Mouse (Mus musculus) cerebellum, adult 11 months (tissue): ENCODE data around the gene Ndufa6.
"Not testable (repeated sequence)": the region's sequence is repeated elsewhere in the genome, so short reads cannot be mapped to it uniquely, and the experiment has no call there.

ENCODE experiments used
- DNase-seq: peaks from one replicate; pipeline ENCODE4 v3.0.0; 2022

Ndufa6 gene

DNA sequence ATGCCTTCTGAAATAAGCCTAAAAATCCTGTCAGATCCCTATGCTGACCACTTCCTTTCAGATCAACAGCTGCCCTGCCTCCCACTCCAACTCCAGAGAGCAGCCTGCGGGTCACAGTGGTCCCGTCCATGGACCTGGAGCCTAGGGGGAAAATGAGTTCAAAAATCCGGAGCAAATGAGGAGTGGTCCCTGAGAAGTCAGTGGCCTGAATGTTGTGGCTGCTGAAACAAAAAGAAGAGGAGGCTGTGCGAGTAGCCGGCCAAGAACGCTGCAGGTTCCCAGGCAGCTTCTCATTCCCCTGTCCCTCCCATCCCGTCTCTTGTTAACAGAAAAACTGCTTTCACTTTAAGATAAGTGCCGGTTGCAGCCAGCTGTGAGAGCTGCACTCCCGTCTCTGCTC, 10.4 kb upstream of the Ndufa6 start:
- DNase-seq: not testable (repeated sequence)

DNA sequence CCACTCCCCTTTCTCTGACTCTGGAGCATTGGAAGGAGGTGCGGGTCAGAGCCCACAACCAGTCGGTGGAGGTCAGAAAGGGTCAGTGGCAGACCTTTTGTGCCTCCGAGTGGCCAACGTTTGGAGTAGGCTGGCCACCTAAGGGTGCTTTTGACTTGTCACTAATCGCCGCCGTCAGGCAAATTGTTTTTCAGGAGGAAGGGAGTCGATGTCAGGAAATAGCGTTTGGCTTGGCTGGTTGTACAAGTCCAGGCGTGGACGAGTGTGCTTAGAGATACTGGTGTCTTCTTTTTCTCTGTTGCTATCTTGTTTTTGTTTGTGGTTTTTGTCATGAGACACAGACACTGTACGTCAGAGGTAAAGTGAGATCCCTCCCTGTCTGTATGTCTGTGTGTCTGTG, 9.7 kb upstream of the Ndufa6 start:
- not testable (repeated sequence) for DNase-seq

DNA sequence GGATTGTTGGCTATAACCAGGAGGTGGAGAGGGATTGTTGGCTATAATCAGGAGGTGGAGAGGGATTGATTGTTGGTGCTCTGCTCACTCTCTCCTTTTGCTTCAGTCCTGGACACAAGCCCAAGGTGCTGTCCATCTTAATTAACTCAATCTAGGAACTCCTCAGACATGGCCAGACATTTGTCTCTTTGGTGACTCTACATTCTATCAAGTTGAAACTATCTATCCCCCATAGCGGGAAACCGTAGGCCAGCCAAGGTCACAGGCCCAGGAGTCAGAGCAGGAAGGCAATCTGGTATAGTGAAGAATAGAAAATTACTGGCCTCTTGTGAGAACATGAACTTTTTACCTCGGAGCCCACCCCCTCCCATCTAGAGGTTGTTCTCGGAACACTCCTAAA, 8.1 kb upstream of the Ndufa6 start:
- peak; percentile 0 for DNase-seq

DNA sequence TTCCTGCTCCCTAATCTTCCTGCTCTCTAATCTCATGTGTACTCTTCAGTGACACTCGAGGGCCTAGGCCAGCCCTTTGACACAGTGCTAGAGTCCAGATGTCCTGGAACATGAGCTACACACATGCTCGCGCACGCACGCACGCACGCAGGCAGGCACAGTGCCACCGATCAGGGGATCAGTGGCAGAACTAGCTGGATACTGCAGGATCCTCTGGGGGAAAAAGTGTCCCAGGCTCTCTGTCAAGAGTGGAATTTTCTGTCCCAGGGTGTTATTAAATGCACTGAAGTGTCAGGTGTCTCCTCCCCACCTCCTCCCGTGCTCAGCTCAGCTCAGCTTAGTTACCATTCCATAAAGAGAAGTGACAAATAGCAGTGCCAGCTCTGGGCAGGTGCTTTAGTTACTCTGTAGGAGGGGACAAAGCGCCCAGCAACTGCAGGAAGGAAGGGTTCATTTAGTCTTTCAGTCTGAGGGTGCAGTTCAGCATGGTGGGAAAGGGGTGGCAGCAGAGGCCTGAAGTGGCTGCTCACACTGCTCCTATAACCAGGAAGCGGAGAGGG, 7.4 kb upstream of the Ndufa6 start:
- DNase-seq: peak; percentile 1

DNA sequence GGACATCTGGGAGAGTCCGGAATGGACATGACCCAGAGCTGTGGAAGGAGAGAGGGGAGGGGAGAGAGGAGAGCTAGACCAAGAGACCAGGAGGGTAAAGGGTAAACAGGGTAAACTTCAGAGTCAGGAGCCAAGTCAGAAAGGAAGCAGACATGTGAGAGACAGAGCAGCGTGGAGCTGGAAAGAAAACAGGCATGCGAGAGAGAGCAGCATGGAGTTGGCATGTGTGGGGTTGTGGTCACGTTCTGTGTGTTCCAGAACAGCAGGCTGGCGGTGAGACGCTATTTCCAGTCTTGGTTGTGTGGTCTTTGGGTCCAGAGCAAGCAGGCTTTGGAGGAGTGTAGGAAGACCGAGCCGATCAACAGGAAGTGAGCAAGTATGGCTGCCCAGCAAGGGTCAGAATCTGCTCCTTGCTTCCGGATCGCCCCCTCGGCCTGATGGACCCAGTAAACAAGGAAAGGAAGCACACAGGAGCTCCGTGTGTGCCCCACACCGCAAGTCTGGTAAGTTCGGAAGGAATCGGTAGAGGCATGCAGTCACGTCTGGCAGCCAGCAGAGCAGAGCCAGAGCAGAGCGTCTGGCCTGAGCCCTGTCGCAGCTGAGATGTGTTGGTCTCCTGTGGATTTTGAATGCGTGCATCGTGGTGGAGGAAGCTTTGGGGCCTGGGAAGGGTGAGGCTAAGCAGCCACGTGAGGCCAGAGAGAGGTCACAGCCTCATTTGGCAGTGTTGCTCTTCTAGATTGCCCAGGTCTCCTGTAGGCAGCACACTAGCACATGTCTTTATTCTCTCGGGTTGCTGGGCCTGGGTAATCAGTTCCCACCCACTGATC, 4.5 kb upstream of the Ndufa6 start:
- DNase-seq: no peak

DNA sequence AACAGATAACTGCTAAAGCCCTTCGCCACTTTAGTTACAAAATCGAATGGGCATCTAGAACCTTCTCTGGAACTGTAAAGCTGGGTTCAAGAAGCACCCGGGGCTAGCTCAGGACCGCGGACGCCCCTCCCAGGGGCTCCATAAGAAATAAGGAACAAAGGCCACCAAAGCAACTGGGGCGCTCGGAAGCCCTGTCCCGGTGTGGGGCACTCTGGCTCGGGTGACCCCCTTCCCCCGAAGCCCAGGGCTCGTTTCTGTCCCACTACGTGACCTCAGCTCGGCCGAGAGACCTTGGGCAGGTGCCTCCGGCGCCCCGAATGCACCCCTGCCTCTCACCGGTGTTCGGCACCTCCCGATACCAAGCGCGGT, 393 bp downstream of the Ndufa6 start:
- DNase-seq: no peak

GRCm38 (mm10) chr15:82353078-82353744, 911 bp downstream of the Ndufa6 start:
- no peak for DNase-seq

DNA sequence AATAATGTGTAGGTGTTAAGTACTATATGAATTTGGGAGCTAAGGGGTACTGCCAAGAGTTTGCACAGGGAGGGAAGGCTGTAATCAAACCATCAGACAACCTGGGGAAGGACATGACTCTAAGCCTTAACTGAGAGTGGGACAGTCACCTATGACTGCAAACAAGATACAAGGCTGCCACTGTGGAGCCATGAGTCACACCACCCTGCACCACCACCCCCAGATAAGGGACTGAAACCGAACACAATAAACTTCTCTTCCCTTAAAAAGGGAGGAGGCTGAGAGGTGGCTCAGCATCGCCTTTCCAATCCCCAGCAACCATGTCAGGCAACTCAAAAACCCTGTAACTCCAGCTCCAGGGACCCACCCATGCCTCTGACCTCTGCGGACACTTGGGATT, 2.6 kb downstream of the Ndufa6 start:
- no peak for DNase-seq

DNA sequence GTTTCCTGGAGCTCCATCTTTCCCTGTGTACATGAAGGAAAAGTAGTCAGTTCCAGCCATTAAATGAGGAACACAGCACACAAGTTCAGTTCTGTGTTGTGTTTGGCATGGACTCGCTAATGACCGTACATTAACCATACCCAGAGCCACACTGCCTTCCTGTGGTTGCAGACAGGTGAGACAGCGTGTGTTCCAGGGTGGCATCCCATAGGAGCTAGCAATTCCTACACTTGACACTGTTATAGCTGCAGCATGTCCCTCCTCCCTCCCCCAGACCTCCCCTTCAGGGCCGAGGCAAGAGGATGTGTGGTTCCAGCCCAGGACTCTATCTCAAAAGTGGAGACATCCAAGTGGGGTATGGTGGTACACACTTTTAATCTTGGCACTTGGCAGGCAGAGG, 3.8 kb downstream of the Ndufa6 start:
- DNase-seq: no peak

DNA sequence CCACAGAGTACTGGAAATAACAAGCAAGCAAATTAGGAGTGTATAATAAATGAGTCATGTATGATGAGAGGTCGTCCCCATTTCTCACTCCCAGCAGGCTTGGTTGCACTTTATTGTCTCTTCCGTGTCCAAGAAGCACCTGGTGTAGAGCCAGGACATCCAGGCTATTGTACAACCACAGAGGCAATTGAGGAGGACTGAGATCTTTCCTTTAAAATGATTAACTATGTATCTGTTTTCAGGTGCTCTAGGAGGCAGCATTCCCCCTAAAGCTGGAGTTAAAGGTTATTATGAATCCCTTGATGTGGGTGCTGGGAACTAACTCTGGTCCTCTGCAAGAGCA, 5.2 kb downstream of the Ndufa6 start:
- no peak for DNase-seq

DNA sequence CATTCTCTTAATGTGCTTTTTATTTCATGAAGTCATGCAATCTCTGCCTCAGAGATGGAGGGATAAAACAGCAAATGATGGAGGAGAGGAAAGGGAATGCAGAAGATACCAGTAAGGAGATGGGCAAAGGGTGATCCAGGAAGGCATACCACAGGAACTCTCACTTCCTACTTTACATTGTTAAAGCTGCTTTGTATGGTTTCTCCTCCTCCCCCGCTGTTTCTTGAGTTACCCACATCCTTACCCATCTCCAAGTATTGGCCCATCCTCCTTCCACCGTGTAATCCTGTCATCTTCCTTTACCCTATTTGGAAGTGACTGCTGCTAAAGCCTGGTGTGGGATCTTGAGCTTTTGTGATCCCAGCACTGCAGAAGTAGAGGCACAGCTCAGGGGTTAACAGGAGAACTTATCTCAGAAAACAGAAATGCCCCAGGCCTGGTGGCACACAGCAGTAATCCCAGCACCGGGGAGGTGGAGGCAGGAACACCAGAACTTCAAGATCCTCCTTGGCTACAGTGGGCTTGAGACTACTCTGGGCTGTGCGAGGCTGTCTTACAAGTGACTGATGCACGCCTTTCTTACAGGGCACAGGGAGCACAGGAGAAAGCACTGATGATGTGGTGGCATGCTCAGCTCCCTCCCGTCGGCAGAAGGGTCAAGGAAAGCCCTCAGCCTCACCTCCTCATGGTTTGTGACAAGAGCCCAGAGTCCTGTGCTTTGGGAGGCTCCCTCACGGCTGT, 5.7 kb downstream of the Ndufa6 start:
- no peak for DNase-seq

DNA sequence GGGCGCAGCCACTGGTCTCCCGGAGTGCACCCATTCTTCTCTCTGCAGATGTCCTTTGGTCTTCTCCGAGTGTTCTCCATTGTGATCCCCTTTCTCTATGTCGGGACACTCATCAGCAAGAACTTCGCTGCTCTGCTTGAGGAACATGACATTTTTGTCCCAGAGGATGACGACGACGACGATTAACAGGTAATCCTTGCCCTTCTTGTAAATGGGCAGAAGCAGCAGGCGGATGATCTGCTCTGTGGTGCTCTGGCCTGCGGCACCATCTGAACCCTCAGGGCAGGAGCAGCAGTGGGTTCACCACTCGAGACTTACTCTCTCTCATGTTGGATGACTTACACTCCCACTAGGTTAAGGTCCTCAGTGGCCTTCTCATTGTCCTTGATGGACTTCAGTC, 6.3 kb downstream of the Ndufa6 start:
- no peak for DNase-seq

DNA sequence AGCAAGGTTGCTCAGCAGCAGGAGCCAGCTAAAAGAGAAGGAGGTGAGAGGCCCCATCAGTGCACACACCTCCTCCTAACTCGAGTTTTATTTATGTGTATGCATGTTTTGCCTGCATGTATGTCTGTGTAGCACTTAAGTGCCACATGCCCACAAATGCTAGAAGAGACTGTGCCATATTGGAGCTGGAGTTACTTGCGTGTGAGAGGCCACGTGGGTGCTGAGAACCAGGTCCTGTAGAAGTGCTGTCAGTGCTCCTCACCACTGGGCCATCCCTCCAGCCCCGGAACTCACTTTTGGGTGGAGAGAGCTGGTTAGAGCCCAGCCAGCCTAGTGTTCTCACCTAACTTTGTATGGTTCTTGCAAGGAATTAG, 6.8 kb downstream of the Ndufa6 start:
- DNase-seq: no peak

DNA sequence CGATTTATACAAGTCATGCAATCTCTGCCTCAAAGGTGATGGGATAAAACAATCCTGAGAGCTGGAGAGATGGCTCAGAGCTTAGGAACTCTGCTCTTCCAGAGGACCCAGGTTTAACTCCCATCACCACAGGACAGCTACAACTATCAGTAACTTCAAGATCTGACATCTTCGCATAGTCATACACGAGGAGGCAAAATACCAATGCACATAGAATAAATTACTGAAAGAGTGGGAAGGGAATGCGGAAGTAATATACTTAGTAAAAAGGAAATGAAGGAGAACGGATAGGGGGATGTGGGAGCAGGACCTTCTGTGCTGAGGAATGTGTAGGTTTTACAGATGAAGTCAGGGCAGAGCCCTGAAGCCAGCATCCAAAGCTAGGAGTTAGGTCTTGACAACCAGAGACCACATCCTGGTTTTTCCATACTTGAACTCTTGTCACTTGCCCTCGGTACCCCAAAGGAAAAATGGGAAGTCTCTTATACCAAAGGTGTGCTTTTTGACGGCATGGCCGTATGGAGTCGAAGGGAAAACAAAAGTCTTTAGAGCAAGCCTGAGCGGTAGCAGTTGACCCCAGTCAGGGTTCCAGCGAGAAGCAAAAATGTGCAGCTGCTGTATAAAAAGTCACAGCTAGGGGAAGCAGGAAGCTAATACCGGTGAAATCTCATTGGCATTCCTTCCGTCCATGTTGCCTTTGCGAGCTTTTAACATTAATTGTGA, 7.4 kb downstream of the Ndufa6 start:
- DNase-seq: no peak

- peak; percentile 97 for DNase-seq
Observed at GRCm38 (mm10) chr15:82345820-82346470, 8.2 kb downstream of the Ndufa6 start.

DNA sequence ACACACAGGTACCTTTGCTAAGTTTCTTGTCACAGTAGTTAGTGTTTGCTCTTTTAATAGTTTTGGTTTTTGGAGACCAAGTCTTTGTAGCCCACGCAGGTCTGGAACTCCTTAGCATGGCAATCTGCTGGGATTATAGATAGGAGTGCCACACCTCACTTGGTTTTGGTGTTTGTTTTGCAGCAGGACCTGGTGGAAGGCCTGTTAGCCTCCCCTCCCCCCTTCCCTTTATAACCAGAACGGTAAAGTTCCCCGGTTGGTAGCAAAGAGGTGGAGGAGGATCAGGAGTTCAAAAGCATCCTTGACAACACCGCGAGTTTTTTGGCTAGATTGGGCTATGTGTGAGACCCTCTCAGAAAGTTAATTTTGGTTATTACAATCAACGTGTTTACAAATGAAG, 9.2 kb downstream of the Ndufa6 start:
- DNase-seq: no peak

DNA sequence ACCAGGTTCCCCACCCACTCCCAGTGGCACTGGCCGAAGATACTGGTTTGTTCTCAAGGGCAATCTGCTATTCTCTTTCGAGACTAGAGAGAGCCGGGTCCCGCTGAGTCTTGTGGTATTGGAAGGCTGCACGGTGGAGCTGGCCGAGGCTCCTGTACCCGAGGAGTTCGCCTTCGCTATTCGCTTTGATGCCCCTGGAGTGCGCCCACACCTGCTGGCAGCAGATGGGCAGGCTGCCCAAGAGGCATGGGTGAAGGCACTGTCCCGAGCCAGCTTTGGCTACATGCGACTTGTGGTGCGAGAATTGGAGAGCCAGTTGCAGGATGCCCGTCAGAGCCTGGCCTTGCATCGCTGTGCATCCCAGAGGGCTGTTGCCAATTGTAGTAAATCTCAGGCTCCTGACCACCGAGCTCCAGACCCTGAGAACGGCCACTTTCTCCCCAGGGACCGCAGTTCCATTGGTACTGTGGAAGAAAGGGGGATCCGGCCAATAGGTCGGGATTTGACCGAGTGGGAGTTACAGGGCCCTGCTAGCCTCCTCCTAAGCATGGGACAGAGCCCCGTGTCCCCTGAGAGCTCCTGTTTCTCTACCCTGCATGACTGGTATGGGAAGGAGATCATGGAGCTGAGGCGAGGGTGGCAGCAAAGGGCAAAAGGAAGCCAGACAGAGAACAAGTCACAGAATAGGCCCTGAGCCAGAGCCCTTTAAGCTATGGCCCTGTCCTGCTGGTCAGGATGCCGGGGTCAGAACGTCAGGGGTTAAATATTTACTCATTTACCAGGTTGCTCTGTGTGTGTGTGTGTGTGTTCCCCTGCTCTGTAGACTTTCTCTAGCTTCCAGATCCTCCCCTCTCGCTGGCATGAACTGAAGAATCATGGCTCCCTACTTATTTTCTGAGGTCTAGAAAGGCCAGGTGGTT, 10.5 kb downstream of the Ndufa6 start:
- DNase-seq: no peak

GRCm38 (mm10) chr15:82342543-82342935, 11.6 kb downstream of the Ndufa6 start:
- DNase-seq: no peak

DNA sequence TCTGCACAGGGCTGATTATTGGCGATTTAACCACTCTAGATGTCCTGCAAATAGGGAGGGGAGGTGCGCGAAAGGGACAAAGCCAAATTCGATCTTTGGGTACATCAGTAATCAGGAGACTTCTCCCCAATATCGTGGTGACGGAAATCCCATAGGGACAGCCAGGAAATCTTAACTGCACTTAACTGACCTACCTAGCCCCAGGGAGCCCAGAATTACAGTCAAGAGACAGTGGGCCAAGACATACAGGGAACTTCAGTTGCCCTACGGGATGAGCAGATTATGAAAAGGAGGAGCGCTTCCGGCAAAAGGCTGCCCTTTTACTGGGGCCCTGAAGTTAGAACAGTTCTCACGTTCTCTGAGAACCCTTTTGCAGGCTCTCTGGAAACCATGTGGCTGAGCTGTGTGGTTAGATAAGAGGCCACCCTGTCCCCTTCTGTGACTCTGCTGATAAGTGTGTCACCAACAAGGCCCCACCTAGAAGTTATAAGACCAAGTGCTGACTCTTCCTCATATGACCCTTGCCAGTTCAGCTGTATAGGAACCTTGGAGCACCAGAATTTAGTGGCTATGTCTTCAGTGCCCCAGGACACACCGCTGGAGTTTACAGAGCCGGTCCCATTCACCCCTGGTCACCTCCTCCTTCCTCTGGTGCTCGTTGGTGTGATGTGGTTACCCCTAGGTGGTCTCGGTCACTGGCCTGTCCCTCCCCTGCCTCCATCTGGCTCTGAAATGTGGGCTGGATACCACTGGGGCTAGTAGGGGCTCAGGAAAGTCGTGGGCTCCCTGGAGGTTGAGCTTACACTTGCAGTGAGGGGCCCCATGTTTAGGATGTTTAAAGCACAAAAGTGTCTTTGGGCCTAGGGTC, 12.2 kb downstream of the Ndufa6 start:
- no peak for DNase-seq

DNA sequence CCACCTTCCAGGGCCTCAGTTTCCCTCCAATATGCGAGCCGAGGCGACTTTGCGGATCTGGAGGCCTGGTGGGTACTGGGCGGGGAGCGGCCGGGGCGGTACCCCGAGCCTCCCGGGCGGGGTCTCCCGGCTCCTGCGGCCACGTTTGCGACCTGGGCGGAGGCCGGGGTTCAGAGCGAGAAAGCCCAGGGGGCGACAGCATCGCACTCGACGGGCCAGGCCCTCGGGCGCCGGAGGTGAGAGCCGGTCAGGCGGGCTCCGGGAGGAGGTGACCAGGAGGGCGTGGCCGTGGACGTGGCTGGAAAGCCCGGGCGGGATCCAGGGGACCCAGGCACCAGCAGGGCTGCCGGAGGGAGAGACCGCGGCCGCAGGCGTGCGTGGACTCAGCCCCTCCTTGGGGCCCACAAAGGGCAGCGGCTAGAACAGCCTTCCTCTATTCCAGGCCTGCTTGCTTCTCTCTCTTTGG, 13.1 kb downstream of the Ndufa6 start:
- DNase-seq: no peak
